In the genomic region with DNA sequence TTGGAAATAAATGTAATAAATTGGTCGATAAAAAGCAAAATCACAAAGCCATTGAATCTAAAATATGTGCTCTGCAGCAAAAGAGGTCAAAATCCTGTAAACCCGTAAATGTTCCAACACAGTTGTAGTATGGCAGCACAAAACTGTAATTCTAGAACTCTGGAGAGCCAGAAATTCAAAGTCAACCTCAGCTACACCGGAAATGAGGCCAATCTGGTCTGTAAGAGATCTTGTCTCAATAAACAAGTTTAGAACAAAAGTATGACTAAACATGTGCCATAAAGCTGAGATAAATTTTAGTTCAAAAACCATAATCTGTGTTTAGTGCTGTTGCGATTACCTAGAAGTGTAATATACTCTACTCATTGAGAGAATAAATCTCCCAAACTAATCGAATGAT, we compare ENCODE assay signal across 13 mouse cellular contexts.
DNase-seq lines count a peak whose midpoint lies in the region; ATAC-seq and TF ChIP-seq lines count a peak whose summit lies in the region.
"Had no signal": no experiment of that assay in that cellular context is flagged by ENCODE, and none has a peak within 500 bp of the region (broad histone marks: within the 10 kb centered on the region; RNA-seq: fewer than 3 reads in every experiment).

No protein-coding gene starts in this region.

- no peak overlapping the region; the same call in 1 of the 2 replicates for H3K4me2 ChIP-seq in lung, embryonic 14.5 days
- peak overlapping the region; percentile 81 for H3K4me2 ChIP-seq in forebrain, embryonic 13.5 days

- no peaks in the 10 kb centered on the region for H3K36me3 ChIP-seq in lung, embryonic 14.5 days (ENCODE audit: insufficient read depth)
- no peaks in the 10 kb centered on the region for H3K36me3 ChIP-seq in forebrain, embryonic 13.5 days (ENCODE audit: poor library complexity, severe bottlenecking)

- peak; percentile 13 for DNase-seq in lung, embryonic 14.5 days
- no peak for DNase-seq in lung, postnatal 25 days (ENCODE audit: low spot score)
- DNase-seq in induced T-regulatory cell, adult 2 months (ENCODE audit: low read depth), result peak; percentile 68
- DNase-seq in naive thymus-derived CD4-positive, alpha-beta T cell, adult 2 months (ENCODE audit: low read depth), result peak; percentile 54
- no peak for DNase-seq in urinary bladder, postnatal 36 days (ENCODE audit: low spot score in 2 of 2)
- DNase-seq in cerebellum, postnatal 10 days, result no peak
- DNase-seq in heart, postnatal 25 days (ENCODE audit: low spot score), result no peak
- DNase-seq: cerebellum, postnatal 14 days; gastrocnemius, postnatal 25 days; kidney, postnatal 10 days; lung, adult 18-20 months; retina, postnatal 1 day had no signal

- no peak overlapping the region for H3K4me3 ChIP-seq in lung, embryonic 14.5 days (ENCODE audit: low read depth, low read length)
- H3K4me3 ChIP-seq in forebrain, embryonic 13.5 days, result peak overlapping the region; percentile 83; the same call in 1 of the 2 replicates

- H3K9me3 ChIP-seq in lung, embryonic 14.5 days (ENCODE audit: low read depth, low read length), result no peaks in the 10 kb centered on the region
- H3K9me3 ChIP-seq in forebrain, embryonic 13.5 days (replicated peaks), result no peaks in the 10 kb centered on the region

- no peak overlapping the region for H3K9ac ChIP-seq in lung, embryonic 14.5 days
- peak overlapping the region; percentile 10; the same call in 1 of the 2 replicates for H3K9ac ChIP-seq in forebrain, embryonic 13.5 days

- H3K27ac ChIP-seq in lung, embryonic 14.5 days (ENCODE audit: low read depth), result no peak overlapping the region
- no peak overlapping the region for H3K27ac ChIP-seq in forebrain, embryonic 13.5 days

- no peaks in the 10 kb centered on the region for H3K27me3 ChIP-seq in lung, embryonic 14.5 days (ENCODE audit: insufficient read depth, low read length)
- no peaks in the 10 kb centered on the region for H3K27me3 ChIP-seq in forebrain, embryonic 13.5 days

- H3K4me1 ChIP-seq in lung, embryonic 14.5 days (ENCODE audit: insufficient read depth), result peaks cover 10% of the 10 kb centered on the region; the same call in 1 of the 2 replicates
- peaks cover 66% of the 10 kb centered on the region for H3K4me1 ChIP-seq in forebrain, embryonic 13.5 days

- ATAC-seq in lung, embryonic 14.5 days (ENCODE audit: insufficient read depth), result no peak
- no peak for ATAC-seq in forebrain, embryonic 13.5 days

- 66% methylated on average over 5 of the region's 5 CpGs for WGBS in lung, embryonic 14.5 days
- 90% methylated on average over 5 of the region's 5 CpGs for WGBS in forebrain, embryonic 13.5 days

- no peak for TF ChIP-seq CTCF in lung, embryonic 14.5 days (IDR thresholded peaks at IDR 0.05; ENCODE audit: low read depth)

- intact Hi-C loops in heart, postnatal 25 days (cut with DNase I), result no loop called here

Comparison
In these comparisons a context has a peak if more than half of its experiments do, and no peak if none do; other contexts are left out.
1. DNase-seq: peak in lung, embryonic 14.5 days (single experiment), induced T-regulatory cell, adult 2 months (single experiment) and naive thymus-derived CD4-positive, alpha-beta T cell, adult 2 months (single experiment); none in lung, postnatal 25 days (single experiment), urinary bladder, postnatal 36 days (0 of 2), cerebellum, postnatal 10 days (0 of 2) and heart, postnatal 25 days (single experiment).